Mouse (Mus musculus) liver, embryonic 18 days (tissue): ENCODE measurements around the gene Ren1. TPM values are rescaled to one million over a fixed set of nuclear protein-coding genes. Genes with fewer than 3 reads are reported as not detected.

Experiments
- polyA plus RNA-seq: library from polyadenylated mRNA; depleted of rRNA; stranded (reverse); fragments of >200 nt; gene quantifications from 2 replicates; pipeline ENCODE4 v1.2.3, GENCODE M21; 2012; rRNA removed

Ren1 gene
- 0.39 and 0.44 TPM in 2 replicates for polyA plus RNA-seq

DNA sequence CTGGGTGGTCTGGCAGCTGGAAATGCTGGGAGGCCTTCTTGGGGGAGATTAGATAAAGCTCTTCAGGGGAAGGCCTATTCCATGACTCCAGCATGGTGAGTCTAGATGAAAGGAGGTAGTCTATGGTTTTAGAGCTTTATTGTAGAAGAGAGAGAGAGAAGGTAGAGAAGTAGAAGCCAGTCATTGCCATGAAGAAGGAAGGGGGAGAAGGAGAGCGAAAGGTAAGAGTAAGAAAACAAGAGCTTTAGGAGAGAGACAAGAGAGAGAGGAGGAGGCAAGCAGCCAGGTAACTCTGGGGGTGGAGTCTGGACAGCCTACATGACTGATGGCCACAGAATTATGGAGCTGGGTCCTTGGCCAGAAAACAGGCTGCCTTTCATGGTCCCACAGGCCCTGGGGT lies at the start of gene Ren1:
TSS of gene Ren1 (plus strand) at position 301 of the 400 bp plus-strand sequence.

DNA sequence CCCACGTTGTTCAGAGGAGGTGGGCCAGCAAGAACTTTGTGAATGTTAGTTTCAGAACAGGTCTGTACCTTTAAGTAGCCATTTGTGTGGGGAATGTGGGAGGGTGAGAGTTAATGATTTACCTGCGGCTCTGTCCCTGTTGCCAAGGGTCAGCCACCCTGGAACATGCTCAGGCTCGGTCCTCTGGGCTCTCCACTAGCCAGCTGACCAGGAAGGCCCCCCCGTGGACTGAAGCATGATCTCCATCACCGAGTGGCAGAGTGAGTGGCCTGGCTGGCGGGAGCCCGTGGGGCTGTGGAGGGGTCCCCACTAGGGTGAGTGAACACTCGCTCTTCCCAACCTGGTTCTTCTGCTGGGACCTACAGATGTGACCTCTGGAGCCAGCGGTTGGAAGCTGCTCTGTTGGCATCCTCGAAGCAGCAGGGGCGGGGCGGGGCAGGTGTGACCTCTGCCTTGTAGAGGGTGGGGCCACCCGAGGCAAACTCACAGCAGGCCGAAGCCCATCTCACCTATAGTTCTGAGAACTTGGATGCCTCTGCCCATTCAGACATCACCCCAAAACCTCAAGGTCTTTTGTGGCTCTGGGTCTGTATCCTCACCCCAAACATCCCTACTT lies 40.5 kb upstream of the Ren1 start, which contains the start of gene Golt1a:
TSS of gene Golt1a (plus strand) at position 149 of the 616 bp plus-strand sequence.

DNA sequence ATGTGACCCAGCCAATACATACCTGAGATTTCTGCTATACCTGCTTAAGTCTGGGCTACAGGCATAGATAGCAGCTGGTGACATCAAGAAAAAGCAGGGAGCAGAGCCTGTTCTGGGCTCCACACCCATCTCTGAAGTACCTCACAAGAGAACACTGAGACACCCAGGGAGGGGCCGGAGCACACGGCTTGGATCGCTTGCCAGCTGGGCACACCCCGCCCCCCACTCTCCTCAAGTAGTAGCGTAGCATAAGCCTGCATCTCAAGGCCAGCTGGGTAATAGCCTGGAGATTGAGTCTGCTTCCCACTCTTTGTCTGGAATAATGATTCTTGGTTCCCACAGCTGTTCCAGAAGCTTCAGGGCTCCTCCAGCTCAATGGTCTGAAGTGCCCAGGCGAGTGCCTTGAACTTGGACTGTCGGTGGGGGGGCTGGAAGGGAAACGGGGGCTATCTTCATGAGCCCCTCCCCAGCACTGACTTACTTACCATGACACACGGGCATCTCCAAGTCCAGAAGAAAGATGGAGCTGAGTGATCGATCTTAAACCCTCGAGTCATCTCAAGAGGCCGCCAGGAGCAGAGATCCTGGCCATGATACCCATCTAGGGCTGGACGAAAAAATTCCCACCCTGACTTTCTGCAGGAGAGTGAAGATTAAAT lies 28.9 kb upstream of the Ren1 start, which contains the start of gene Kiss1:
TSS of gene Kiss1 (plus strand) at position 609 of the 659 bp plus-strand sequence.

DNA sequence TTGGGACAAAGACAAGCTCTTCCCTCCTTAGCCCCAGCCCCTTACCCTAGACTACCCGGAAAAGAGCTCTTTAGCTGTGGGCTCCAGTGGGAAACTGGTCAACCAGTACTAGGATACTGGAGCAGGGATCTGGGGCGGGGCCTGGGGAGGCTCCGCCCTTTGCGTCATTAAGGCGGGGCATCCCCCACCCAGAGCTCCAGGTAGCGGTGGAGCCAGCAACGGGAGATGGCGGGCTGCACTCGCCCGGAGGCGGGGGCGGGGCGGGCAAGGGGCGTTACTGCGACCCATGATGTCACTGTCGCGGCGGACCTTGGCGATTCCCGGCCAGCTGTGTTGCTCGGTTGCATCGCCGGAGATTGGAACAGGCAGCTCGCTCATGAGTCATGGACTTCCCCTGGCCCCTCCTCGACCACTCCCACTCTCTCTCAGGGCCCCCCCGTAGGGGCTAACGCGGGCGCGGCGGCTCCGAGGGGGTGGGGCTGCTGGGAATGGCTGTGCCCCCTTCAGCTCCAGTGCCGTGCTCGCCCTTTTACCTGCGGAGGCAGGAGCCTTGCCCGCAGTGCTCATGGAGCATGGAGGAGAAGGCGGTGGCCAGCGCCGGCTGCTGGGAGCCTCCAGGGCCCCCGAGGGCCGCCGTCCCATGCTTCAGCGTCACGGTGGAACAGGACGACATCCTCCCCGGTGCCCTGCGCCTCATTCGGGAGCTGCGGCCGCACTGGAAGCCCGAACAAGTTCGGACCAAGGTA lies 13.1 kb downstream of the Ren1 start, which contains the start of gene Etnk2:
TSS of gene Etnk2 (plus strand) at position 297 of the 746 bp plus-strand sequence.

Other genes starting within 250 kb of the Ren1 start
- 27.0 and 27.7 TPM in 2 replicates for gene Ppp1r15b, start 219.4 kb upstream of the Ren1 start, polyA plus RNA-seq
- 3.6 and 3.8 TPM in 2 replicates for gene Plekha6, start 186.3 kb upstream of the Ren1 start, polyA plus RNA-seq
- gene Golt1a, start 40.7 kb upstream of the Ren1 start, polyA plus RNA-seq: 5.8 and 7.1 TPM in 2 replicates
- not detected in 2 replicates for gene Kiss1, start 28.6 kb upstream of the Ren1 start, polyA plus RNA-seq
- gene Etnk2, start 13.1 kb downstream of the Ren1 start, polyA plus RNA-seq: 34.0 and 35.7 TPM in 2 replicates
- 5.7 and 6.4 TPM in 2 replicates for gene Sox13, start 73.9 kb downstream of the Ren1 start, polyA plus RNA-seq